In genomic region chr8:70539077-70539813, GRCm38 (mm10) we compare ENCODE assay signal across 8 mouse cellular contexts. TPM values are rescaled to one million over a fixed set of nuclear protein-coding genes. Genes with fewer than 3 reads are reported as not detected.
A peak's percentile ranks its signal among the peaks of the same experiment; 100 is the strongest.
DNase-seq lines count a peak whose midpoint lies in the region; ATAC-seq lines count a peak whose summit lies in the region.

Gene Ell, plus strand, starts transcription at chr8:70539457.

- peak; percentile 78 for ATAC-seq in inflammation-experienced regulatory T-cells, adult 6 months
- peak; percentile 78 for ATAC-seq in megakaryocyte-erythroid progenitor cell, adult 5-6 weeks (replicated peaks; ENCODE audit: low FRiP score, low TSS enrichment, poor library complexity, severe bottlenecking)

- DNase-seq in adrenal gland, adult (ENCODE audit: inconsistent age in 2 of 2, low spot score in 1 of 2) = peak; percentile 100
- DNase-seq in embryo, embryonic 10.5 days (ENCODE audit: low spot score) = peak; percentile 99
- peak; percentile 100 for DNase-seq in gastrocnemius, postnatal 14 days
- peak; percentile 99 to 100 for DNase-seq in left cerebral cortex, postnatal 10 days (ENCODE audit: extremely low spot score in 1 of 2, low spot score in 2 of 2)
- DNase-seq in right cerebral cortex, postnatal 25 days = peak; percentile 99
- peak; percentile 99 for DNase-seq in urinary bladder, postnatal 4 days (ENCODE audit: low spot score in 2 of 2)

- intact Hi-C loops in gastrocnemius, postnatal 14 days (cut with DNase I; ENCODE audit: low total_unique reads) = no loop called here
- intact Hi-C loops in left cerebral cortex, postnatal 10 days (cut with DNase I) = no loop called here

RNA-seq across cellular contexts. Expression of gene Ell, which starts in this region (rescaled TPM):
- 10 to 100 TPM in 1 of 2 experiments, 1 to 10 TPM in 1; 9.0 to 10.3 TPM for total RNA-seq in gastrocnemius, postnatal 14 days (2021)
- 10 to 100 TPM; 30.5 to 37.0 (median 35.6) TPM for polyA plus RNA-seq in inflammation-experienced regulatory T-cells, adult 6 months (2017; shearing (Covaris generic))
- 10 to 100 TPM; 15.1 to 18.5 TPM for total RNA-seq in left cerebral cortex, postnatal 10 days (2021)
- total RNA-seq in megakaryocyte-erythroid progenitor cell, adult 5-6 weeks (2014; fragmentation: Nextera tagmentation) = 14.7 and 22.0 TPM in 2 replicates
- 7.9 and 10.7 TPM in 2 replicates for total RNA-seq in megakaryocyte-erythroid progenitor cell, adult 5-6 weeks (2017)

Comparison
In these comparisons a context has a peak if more than half of its experiments do, and no peak if none do; other contexts are left out.
1. Peak in every context shown above with its lines: DNase-seq and ATAC-seq.